Mouse (Mus musculus): ENCODE measurements around the gene Dennd1a. TPM values are rescaled to one million over a fixed set of nuclear protein-coding genes. Genes with fewer than 3 reads are reported as not detected.

Dennd1a gene
- polyA plus RNA-seq, 1 experiment from 2014 or later = 18.8 TPM

DNA sequence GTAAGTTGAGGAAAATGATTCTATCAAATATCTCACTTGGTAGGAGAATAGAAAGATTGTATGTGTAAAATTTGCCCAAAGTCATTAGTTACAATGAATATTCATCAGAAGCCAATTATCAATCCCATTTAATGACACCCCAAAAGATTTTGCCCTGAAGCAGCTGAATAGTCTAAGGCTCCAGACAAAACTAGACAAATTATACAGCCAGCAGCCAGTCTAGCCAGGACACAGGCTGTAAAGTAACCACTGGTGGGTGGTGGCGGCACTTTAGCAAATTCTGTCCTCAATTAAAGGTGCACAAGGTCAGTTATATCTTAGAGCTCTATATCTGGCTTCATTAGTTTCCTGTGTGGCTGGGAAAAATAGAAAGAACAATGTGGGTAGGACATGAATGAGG is 280.0 kb downstream of the Dennd1a start:
- 75% methylated on average over 1 of the region's 1 CpGs for WGBS
- no peak overlapping the region for H3K27ac ChIP-seq
- H3K9ac ChIP-seq = no peak overlapping the region
- H3K27me3 ChIP-seq (replicated peaks) = no peaks in the 10 kb centered on the region
- H3K4me3 ChIP-seq = no peak overlapping the region
- no peaks in the 10 kb centered on the region for H3K36me3 ChIP-seq
- no peak for ATAC-seq (ENCODE audit: low FRiP score, low read depth)
- no peaks in the 10 kb centered on the region for H3K9me3 ChIP-seq
- no peaks in the 10 kb centered on the region for H3K4me1 ChIP-seq
- no peak overlapping the region for H3K4me2 ChIP-seq (replicated peaks)

DNA sequence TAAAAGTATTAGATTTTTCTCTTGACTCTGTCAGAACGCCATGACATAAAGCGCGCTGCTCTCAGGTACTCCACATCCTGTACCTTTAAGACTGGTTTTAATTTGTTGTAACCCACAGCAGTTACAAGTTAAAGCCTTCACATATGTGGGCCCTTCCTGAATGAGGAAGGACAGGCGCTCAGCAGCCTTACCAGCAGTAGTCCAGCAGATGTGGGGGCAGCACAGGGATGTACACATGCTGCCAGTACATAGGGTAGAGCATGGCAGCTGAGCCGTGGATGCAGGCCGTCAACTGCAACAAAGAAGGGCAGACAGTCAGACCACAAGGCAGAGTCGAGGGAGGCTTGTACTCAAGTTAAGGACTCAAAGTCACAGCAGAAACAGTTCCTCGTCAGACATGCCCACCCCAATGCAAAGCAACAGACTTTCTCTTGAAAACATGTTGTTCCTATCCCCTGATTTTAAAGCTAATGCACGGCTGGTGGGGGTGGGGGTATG is 284.0 kb downstream of the Dennd1a start:
- ATAC-seq (ENCODE audit: low FRiP score, low read depth) = no peak
- Histone ChIP-seq H3K4me3 (no peak overlapping the region), H3K27ac (no peak overlapping the region), H3K4me1 (no peaks in the 10 kb centered on the region), H3K4me2 (replicated peaks) (no peak overlapping the region), H3K9me3 (no peaks in the 10 kb centered on the region), H3K9ac (no peak overlapping the region), H3K27me3 (replicated peaks) (no peaks in the 10 kb centered on the region), H3K36me3 (no peaks in the 10 kb centered on the region)
- WGBS = 82% methylated on average over 9 of the region's 9 CpGs

DNA sequence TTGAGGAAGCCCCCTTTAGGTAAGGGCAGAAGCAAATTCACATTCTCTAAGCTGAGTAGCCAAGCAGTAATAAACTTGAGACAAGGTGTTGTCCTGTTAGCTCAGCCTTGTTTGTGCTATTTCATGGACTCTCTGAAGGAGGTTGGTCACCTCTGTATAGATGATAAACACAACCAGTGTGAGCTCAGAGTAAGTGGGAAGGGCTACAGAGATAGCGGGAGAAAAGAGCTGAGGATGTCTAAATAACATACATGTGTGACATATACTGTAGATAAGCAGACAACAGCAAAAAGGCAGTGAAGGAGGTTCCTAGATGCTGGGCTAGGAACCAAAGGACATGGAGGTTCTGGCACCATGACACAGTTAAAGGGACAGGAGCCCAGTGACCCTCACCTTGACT is 286.2 kb downstream of the Dennd1a start:
- Histone ChIP-seq H3K27ac (no peak overlapping the region), H3K4me3 (no peak overlapping the region), H3K9me3 (no peaks in the 10 kb centered on the region), H3K9ac (no peak overlapping the region), H3K36me3 (no peaks in the 10 kb centered on the region), H3K4me1 (no peaks in the 10 kb centered on the region), H3K27me3 (replicated peaks) (no peaks in the 10 kb centered on the region), H3K4me2 (replicated peaks) (no peak overlapping the region)
- ATAC-seq (ENCODE audit: low FRiP score, low read depth) = no peak
- 98% methylated on average over 1 of the region's 1 CpGs for WGBS

DNA sequence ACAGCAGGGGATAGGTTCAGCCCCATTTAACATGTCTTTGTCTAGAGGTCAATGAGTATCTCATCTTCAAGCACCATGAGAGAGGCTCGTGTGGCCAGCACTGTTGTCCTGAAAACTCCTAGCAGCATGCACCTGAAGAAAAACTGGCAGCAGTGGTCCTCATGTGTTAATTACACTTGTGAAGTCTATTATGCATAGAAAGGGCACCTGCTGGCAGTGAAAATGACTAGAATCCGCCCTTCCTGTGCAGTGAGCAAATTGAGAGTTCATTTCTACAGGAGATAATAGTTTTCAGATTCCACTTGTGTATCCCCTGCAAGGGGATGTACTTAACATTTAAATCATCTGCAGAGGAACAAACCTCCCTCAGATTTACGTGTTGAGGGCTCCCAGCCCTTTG is 289.2 kb downstream of the Dennd1a start:
- ATAC-seq (ENCODE audit: low FRiP score, low read depth) = no peak
- H3K9ac ChIP-seq = no peak overlapping the region

DNA sequence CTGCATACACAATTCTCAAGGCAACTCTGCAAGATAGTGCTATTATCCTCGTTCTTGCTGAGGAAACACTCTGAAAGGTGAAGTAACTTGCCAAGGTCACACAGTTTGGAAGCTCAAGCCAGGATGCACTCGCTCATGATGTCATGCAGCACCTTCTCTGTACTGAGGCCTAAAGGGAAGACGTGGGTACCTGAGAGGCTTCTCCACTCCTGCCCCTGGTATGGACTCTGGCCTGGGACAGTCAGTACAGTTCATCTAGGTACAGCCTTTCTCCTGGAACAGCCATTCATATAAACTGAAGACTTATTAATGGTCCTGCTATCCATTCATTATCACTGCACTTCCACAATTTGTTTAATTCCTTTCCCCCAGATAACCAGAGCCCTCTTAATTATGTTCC is 298.1 kb downstream of the Dennd1a start:
- H3K27me3 ChIP-seq (replicated peaks) = no peaks in the 10 kb centered on the region
- 89% methylated on average over 3 of the region's 3 CpGs for WGBS
- no peaks in the 10 kb centered on the region for H3K9me3 ChIP-seq
- no peaks in the 10 kb centered on the region for H3K4me1 ChIP-seq
- no peak overlapping the region for H3K4me2 ChIP-seq (replicated peaks)
- no peak overlapping the region for H3K9ac ChIP-seq
- no peak for ATAC-seq (ENCODE audit: low FRiP score, low read depth)
- no peaks in the 10 kb centered on the region for H3K36me3 ChIP-seq
- no peak overlapping the region for H3K4me3 ChIP-seq
- no peak overlapping the region for H3K27ac ChIP-seq

More for the DNA sequence above, 289.2 kb downstream of the Dennd1a start:
- no peak overlapping the region for H3K4me3 ChIP-seq
- H3K36me3 ChIP-seq = no peaks in the 10 kb centered on the region
- no peaks in the 10 kb centered on the region for H3K27me3 ChIP-seq (replicated peaks)
- no peaks in the 10 kb centered on the region for H3K4me1 ChIP-seq
- no peak overlapping the region for H3K4me2 ChIP-seq (replicated peaks)
- no peaks in the 10 kb centered on the region for H3K9me3 ChIP-seq
- H3K27ac ChIP-seq = no peak overlapping the region
- WGBS = 23% methylated on average over 3 of the region's 3 CpGs

DNA sequence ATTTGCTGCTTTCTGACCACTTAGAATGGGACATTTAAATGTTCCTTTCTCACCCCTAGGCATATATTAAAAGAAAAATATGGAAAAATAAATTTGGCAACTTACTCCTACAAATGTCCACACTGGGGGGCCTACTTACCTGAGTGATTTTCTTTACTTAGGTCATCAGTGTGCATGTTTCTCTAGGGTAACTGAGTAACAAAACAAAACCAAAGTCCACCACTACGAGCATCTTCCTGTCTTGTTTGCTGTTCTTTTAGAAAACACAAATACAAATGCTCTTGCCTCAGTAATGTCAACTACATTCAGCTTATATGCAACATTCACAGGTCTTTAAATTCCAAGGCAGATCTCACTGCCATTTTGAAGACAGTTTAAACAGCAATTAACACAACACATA is 298.9 kb downstream of the Dennd1a start:
- Histone ChIP-seq H3K4me3 (no peak overlapping the region), H3K36me3 (no peaks in the 10 kb centered on the region), H3K4me1 (no peaks in the 10 kb centered on the region), H3K4me2 (replicated peaks) (no peak overlapping the region), H3K27ac (no peak overlapping the region), H3K27me3 (replicated peaks) (no peaks in the 10 kb centered on the region), H3K9ac (no peak overlapping the region), H3K9me3 (no peaks in the 10 kb centered on the region)
- ATAC-seq (ENCODE audit: low FRiP score, low read depth) = no peak
- WGBS = 90% methylated on average over 1 of the region's 1 CpGs

DNA sequence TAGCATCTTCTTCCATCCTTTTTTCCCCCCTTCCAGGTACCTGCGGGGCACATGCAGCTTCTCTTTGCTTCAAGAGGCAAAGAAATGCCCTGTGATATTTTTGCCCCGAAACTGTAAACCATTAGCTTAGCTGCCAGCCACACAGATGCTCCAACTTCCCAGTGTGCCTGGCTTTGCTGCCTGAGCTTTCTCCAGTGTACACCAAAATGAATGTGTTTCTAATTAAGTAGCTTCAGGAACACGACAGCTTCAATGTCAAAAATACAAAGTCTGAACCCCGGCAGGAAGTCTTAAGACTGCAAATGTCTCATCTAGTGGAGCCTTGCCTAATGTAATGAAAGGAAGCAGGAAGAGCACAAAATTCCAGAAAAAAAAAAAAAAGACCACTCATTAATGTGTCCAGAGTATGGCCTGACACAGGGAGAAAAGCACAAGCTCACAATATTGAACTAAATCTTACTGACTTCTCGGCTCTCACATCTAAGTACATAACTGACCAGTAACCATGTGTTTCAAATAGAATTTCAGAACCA is 301.4 kb downstream of the Dennd1a start:
- no peak overlapping the region for H3K9ac ChIP-seq
- no peak for ATAC-seq (ENCODE audit: low FRiP score, low read depth)
- WGBS = 65% methylated on average over 5 of the region's 5 CpGs
- no peaks in the 10 kb centered on the region for H3K4me1 ChIP-seq
- H3K27ac ChIP-seq = no peak overlapping the region
- no peak overlapping the region for H3K4me3 ChIP-seq
- H3K4me2 ChIP-seq (replicated peaks) = no peak overlapping the region
- H3K9me3 ChIP-seq = no peaks in the 10 kb centered on the region
- no peaks in the 10 kb centered on the region for H3K27me3 ChIP-seq (replicated peaks)
- no peaks in the 10 kb centered on the region for H3K36me3 ChIP-seq

DNA sequence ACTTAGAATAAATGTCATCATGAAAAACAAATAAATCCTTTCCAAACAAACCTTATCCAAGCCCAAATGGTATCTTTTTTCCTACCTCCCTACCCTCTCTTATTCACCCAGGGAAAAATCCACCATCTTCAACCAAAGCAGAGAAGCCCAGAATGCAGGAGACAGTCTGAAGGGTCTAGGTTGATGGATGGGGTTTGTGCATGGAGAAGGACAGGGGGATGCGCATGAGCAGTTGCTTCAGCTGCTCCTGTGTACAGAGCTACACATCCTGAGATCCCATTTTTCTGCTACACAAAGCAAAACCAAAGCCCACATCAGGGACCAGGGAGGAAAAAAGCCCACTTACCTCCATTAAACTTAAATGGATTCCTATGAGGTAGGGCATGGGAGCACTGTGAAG is 304.5 kb downstream of the Dennd1a start:
- 87% methylated on average over 1 of the region's 1 CpGs for WGBS
- no peak for ATAC-seq (ENCODE audit: low FRiP score, low read depth)

DNA sequence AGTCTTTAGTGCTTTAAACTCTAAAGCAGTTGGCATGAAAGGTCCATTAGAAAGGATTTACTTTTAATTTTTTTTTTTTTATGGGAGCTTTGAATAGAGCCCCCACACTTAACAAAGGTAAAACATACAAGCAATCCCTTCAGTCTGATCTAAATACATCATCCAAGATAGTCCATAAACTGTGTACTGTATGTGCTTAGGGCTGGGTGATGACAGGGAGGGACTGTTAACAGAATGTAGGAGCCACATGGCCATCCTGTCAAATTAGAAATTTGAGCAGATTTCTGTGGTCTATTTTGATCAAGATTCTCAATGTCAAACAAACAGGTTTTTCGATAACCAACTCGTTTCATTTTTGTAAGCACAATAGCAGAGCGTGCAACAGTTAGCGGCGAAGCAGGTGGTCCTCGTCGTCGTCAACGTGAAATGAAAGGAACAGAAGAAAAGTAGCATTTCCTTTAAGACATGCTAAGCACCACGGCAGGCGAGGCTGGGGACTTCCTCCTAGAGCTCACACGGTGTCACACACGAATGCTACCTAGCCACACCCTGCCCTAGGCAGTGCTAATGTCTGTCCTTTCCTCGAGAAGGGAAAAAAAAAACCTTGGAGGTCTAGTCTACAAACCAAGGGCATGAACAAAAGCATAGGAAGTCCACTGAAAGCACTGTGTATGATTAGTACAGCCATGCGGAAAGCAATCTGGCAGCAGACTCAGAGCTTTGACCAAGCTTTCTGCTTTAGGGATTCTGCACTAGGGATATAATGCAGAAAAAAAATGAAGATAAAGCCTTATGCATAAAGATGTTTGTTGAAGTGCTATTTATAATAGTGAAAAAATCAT is 305.4 kb downstream of the Dennd1a start:
- 82% methylated on average over 15 of the region's 15 CpGs for WGBS
- no peak overlapping the region for H3K27ac ChIP-seq

More for the DNA sequence above, 304.5 kb downstream of the Dennd1a start:
- Histone ChIP-seq H3K9me3 (no peaks in the 10 kb centered on the region), H3K4me3 (no peak overlapping the region), H3K27ac (no peak overlapping the region), H3K9ac (no peak overlapping the region), H3K4me1 (no peaks in the 10 kb centered on the region), H3K4me2 (replicated peaks) (no peak overlapping the region), H3K36me3 (no peaks in the 10 kb centered on the region), H3K27me3 (replicated peaks) (no peaks in the 10 kb centered on the region)

DNA sequence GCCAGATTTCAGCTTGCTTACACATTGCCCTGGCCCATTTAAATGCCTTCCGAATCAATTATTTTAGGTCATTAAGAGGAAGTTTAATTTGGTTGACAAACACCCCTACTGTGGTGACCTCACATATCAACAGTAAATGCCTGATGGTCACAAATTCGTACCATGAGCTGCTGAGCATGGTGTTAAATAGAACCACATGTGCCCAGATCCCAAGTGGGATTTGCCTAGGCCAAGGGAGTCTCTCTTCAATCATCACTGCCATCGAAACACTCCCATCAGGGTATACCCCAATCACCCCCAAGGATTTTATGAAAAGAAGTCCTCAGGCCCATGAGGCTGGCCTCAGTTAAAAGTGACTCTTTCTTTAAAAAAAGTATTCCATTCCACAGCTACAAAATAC is 313.0 kb downstream of the Dennd1a start:
- Histone ChIP-seq H3K36me3 (no peaks in the 10 kb centered on the region), H3K4me1 (peaks cover 3% of the 10 kb centered on the region; the same call in 1 of the 2 replicates), H3K4me3 (no peak overlapping the region), H3K9ac (no peak overlapping the region), H3K27me3 (replicated peaks) (no peaks in the 10 kb centered on the region), H3K4me2 (replicated peaks) (no peak overlapping the region), H3K27ac (no peak overlapping the region), H3K9me3 (no peaks in the 10 kb centered on the region)
- WGBS = 80% methylated on average over 3 of the region's 3 CpGs
- ATAC-seq (ENCODE audit: low FRiP score, low read depth) = no peak

More for the DNA sequence above, 305.4 kb downstream of the Dennd1a start:
- H3K9ac ChIP-seq = no peak overlapping the region
- H3K27me3 ChIP-seq (replicated peaks) = no peaks in the 10 kb centered on the region
- no peak overlapping the region for H3K4me2 ChIP-seq (replicated peaks)
- no peaks in the 10 kb centered on the region for H3K9me3 ChIP-seq
- H3K4me3 ChIP-seq = no peak overlapping the region
- ATAC-seq (ENCODE audit: low FRiP score, low read depth) = no peak
- no peaks in the 10 kb centered on the region for H3K4me1 ChIP-seq
- no peaks in the 10 kb centered on the region for H3K36me3 ChIP-seq

DNA sequence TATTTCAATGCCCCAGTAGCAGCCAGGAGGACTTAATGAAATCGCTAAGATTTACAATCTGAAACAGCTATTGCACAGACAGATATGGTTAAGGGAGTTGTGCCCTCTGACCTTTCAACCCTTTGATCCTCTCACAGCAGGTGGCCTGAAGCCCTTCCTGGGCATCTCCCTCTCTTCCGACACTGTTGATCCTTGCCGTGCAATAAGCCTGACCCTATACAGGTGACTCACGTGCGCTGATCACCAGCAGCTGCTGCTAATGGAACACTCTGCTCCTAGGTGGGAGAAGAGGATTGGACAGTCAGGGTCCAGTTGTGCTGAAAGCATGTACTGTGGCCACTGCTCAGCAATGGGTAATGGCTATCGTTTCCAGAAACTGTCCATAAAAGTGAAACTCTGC is 314.6 kb downstream of the Dennd1a start:
- ATAC-seq (ENCODE audit: low FRiP score, low read depth) = no peak
- no peak overlapping the region for H3K27ac ChIP-seq
- WGBS = 48% methylated on average over 6 of the region's 6 CpGs
- no peak overlapping the region for H3K4me3 ChIP-seq
- H3K9me3 ChIP-seq = no peaks in the 10 kb centered on the region
- H3K4me2 ChIP-seq (replicated peaks) = no peak overlapping the region
- no peaks in the 10 kb centered on the region for H3K27me3 ChIP-seq (replicated peaks)
- no peak overlapping the region for H3K9ac ChIP-seq
- peaks cover 3% of the 10 kb centered on the region; the same call in 1 of the 2 replicates for H3K4me1 ChIP-seq
- no peaks in the 10 kb centered on the region for H3K36me3 ChIP-seq

DNA sequence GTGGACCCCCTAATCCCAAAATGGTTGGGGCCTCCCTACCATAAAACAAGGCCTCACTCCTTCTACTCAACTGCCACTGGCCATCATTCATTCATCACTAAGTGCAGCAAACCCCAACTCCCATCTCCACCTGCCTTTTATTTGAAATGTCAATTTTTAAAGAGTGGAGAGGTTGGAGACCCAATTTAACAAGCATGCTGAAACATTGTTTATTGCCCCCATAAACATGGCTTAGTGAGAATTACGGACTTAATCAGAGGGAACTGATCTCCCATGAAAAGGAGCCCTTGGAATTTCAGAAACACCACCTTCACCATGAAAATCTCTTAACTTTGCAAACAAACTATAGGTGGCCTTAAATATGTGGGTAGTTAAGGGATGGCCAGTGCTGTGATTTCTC is 315.5 kb downstream of the Dennd1a start:
- Histone ChIP-seq H3K9me3 (no peaks in the 10 kb centered on the region), H3K27ac (no peak overlapping the region), H3K4me3 (no peak overlapping the region), H3K4me2 (replicated peaks) (no peak overlapping the region), H3K27me3 (replicated peaks) (no peaks in the 10 kb centered on the region), H3K9ac (no peak overlapping the region), H3K36me3 (no peaks in the 10 kb centered on the region), H3K4me1 (peaks cover 3% of the 10 kb centered on the region; the same call in 1 of the 2 replicates)
- ATAC-seq (ENCODE audit: low FRiP score, low read depth) = no peak
- WGBS = 42% methylated on average over 1 of the region's 1 CpGs

Data from neural tube, embryonic 12.5 days (tissue).